Mouse (Mus musculus) embryonic facial prominence, embryonic 13.5 days (tissue): ENCODE measurements around the gene Epha6. TPM values are rescaled to one million over a fixed set of nuclear protein-coding genes. Genes with fewer than 3 reads are reported as not detected.

Source experiments
- ATAC-seq: fragments of 200-750 bp; cut with Nextera tagmentation; 2 replicates; pipeline ENCODE4 v1.8.0; 2017; ENCODE audit warnings: low read depth; ENCODE audit not compliant: insufficient number of reproducible peaks, insufficient read depth, low FRiP score, low TSS enrichment
- H3K27ac ChIP-seq: fragments of 300-500 bp; sonication (generic); 2 replicates; pipeline ENCODE4 v1.5.1; 2015; ENCODE audit warnings: moderate library complexity, mild to moderate bottlenecking, inconsistent platforms
- H3K27me3 ChIP-seq: fragments of 300-500 bp; sonication (generic); 2 replicates; pipeline ENCODE4 v1.6.1; 2015; ENCODE audit warnings: mild to moderate bottlenecking, inconsistent platforms
- H3K36me3 ChIP-seq: fragments of 300-500 bp; sonication (generic); 2 replicates; pipeline ENCODE4 v1.6.1; 2015; ENCODE audit warnings: mild to moderate bottlenecking, inconsistent platforms
- H3K4me1 ChIP-seq: fragments of 300-500 bp; sonication (generic); 2 replicates; pipeline ENCODE4 v1.6.1; 2015; ENCODE audit warnings: inconsistent platforms
- H3K4me2 ChIP-seq: fragments of 300-500 bp; sonication (generic); 2 replicates; pipeline ENCODE4 v1.6.1; 2015; ENCODE audit warnings: moderate library complexity, mild to moderate bottlenecking, inconsistent platforms
- H3K4me3 ChIP-seq: fragments of 300-500 bp; sonication (generic); 2 replicates; pipeline ENCODE4 v1.5.1; 2015; ENCODE audit warnings: mild to moderate bottlenecking, inconsistent platforms
- H3K9ac ChIP-seq: fragments of 300-500 bp; sonication (generic); 2 replicates; pipeline ENCODE4 v1.6.1; 2015; ENCODE audit warnings: mild to moderate bottlenecking, inconsistent platforms
- H3K9me3 ChIP-seq: fragments of 300-500 bp; sonication (generic); 2 replicates; pipeline ENCODE4 v1.6.1; 2016; ENCODE audit warnings: inconsistent platforms
- WGBS: fragments of 180-500 bp; shearing (Covaris S2); methylation state at CpG from one replicate; pipeline ENCODE4 v1.1.7; 2015; ENCODE audit warnings: mixed read lengths; 5-methylcytosine and 5-hydroxymethylcytosine counted together
- polyA plus RNA-seq: library from polyadenylated mRNA; unstranded; fragments of >200 nt; fragmentation: Nextera tagmentation; extraction: Ambion mirVana; gene quantifications from 2 replicates; pipeline ENCODE4 v1.2.1, GENCODE M21; 2015

The Epha6 gene
- polyA plus RNA-seq, 1 experiment from 2014 or later = 0.76 TPM

DNA sequence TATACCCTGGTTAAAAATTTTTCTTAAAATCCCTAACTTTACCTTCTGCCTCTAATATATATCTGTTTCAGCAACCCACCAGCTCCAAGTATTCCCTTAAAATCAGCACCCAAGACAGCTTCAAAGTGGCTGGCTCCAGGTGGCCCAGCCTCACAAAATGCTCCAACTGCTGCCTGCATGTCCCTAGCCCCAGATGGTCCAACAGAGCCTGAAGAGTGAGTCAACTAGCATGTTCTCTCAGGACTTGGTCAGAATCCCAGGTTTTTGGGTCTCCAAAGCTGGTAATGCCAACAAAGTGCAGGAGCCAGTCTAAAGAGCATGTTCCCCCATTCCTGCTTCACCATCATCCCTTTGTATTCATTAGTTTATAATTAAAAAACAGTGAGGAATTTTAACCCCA is 129.6 kb downstream of the Epha6 start:
- H3K9me3 ChIP-seq = no peaks in the 10 kb centered on the region
- H3K4me2 ChIP-seq = no peak overlapping the region
- no peaks in the 10 kb centered on the region for H3K4me1 ChIP-seq
- H3K36me3 ChIP-seq = no peaks in the 10 kb centered on the region
- no peak overlapping the region for H3K4me3 ChIP-seq
- no peak overlapping the region for H3K9ac ChIP-seq
- H3K27me3 ChIP-seq = no peaks in the 10 kb centered on the region
- H3K27ac ChIP-seq = no peak overlapping the region
- ATAC-seq = no peak

DNA sequence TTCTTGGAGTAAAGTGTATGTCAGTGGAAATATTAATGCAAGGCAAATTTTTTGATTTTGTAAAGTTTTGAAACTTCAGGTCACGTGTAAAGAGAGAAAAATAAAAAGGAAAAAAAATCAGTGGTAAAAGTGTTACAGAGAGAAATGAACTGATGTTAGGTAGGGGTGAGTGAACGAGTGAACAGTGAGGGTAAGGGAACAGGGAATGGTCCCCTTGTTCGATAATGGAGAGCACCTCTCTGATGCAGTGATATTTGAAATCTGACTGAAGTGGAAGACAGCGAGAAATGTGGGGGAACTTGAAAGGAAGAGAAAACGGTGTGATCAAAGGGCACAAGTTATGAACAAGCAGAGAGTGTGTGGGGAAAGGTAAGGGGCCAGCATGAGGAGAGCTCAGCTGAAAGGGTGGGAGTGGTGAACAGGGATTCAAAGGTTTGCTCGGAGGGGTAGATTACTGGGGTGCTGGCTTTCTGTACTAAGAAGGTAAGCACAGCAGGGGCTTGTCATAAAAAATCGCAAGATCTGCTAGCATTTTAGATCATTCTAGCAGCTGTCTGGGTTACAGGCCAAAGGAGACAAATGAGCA is 137.0 kb downstream of the Epha6 start:
- Histone ChIP-seq H3K27ac (no peak overlapping the region), H3K4me3 (no peak overlapping the region), H3K9me3 (no peaks in the 10 kb centered on the region), H3K4me2 (no peak overlapping the region), H3K9ac (no peak overlapping the region), H3K4me1 (no peaks in the 10 kb centered on the region), H3K27me3 (no peaks in the 10 kb centered on the region), H3K36me3 (no peaks in the 10 kb centered on the region)
- 73% methylated on average over 7 of the region's 7 CpGs for WGBS
- ATAC-seq = no peak

DNA sequence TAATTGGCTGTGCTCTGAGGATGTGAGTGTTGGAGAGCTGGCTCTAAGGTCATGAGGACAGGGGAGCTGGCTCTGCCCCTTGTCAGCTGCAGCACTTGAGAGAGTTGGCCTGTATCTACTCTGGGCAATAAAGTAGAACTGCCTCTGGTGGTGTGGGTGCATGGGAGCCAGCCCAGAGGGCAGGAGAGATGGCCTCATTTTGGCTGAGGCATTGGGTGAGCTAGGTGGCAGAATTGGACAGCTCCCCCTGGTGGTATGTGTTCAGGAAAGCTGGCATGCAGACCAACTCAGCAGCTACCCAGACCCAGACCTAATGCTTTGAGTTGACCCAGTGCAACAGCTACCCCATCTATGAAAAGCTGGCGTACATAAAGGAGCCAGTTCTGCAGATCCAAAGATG is 170.0 kb downstream of the Epha6 start:
- 77% methylated on average over 1 of the region's 1 CpGs for WGBS
- Histone ChIP-seq H3K27ac (no peak overlapping the region), H3K9me3 (no peaks in the 10 kb centered on the region), H3K4me2 (no peak overlapping the region), H3K9ac (no peak overlapping the region), H3K36me3 (no peaks in the 10 kb centered on the region), H3K4me1 (no peaks in the 10 kb centered on the region), H3K27me3 (no peaks in the 10 kb centered on the region), H3K4me3 (no peak overlapping the region)
- ATAC-seq = no peak

DNA sequence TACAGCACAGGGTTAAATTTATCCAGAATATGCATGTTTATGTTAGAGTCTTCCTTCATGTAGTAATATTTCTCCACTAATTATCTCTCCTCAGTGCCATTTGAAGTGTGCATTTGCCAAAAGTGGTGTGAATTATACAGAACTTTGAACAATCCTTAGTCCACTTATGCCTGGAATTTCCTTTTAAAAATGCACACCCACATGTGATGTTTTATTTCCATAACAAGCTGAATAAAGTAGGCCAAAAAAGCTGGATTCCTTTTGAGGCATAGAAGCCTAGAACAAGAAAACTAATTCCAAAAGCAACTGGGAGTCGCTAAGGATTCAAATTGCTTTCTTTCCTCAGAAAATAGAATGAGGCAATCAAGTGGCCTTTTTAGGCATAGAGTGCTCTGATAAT is 171.1 kb downstream of the Epha6 start:
- no peaks in the 10 kb centered on the region for H3K9me3 ChIP-seq

DNA sequence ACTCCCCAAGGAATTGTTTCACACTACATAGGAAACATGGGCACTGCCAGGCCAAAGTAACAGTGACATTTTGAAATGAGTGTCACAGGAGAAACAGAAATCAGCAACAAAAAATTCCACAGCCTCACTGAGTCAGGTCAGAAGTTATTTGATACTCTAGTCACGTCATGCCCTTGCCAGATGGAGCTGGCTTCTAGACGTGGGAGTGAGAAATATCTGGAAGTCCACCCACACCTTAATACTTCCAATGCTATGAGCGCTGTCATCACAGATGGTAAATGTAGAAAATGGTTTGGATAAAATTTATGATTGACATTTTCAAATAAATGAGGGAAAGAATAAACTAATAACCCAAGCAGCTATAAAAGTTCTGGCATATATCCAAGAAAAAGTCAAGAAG is 210.0 kb downstream of the Epha6 start:
- no peaks in the 10 kb centered on the region for H3K4me1 ChIP-seq
- H3K27ac ChIP-seq = no peak overlapping the region
- no peaks in the 10 kb centered on the region for H3K9me3 ChIP-seq
- H3K4me2 ChIP-seq = no peak overlapping the region
- no peak for ATAC-seq
- H3K4me3 ChIP-seq = no peak overlapping the region
- H3K27me3 ChIP-seq = no peaks in the 10 kb centered on the region
- H3K36me3 ChIP-seq = no peaks in the 10 kb centered on the region
- H3K9ac ChIP-seq = no peak overlapping the region
- WGBS = 48% methylated on average over 3 of the region's 3 CpGs

More for the DNA sequence above, 171.1 kb downstream of the Epha6 start:
- Histone ChIP-seq H3K4me3 (no peak overlapping the region), H3K9ac (no peak overlapping the region), H3K36me3 (no peaks in the 10 kb centered on the region), H3K27me3 (no peaks in the 10 kb centered on the region), H3K4me2 (no peak overlapping the region), H3K27ac (no peak overlapping the region), H3K4me1 (no peaks in the 10 kb centered on the region)
- ATAC-seq = no peak
- WGBS = 72% methylated on average over 1 of the region's 1 CpGs

DNA sequence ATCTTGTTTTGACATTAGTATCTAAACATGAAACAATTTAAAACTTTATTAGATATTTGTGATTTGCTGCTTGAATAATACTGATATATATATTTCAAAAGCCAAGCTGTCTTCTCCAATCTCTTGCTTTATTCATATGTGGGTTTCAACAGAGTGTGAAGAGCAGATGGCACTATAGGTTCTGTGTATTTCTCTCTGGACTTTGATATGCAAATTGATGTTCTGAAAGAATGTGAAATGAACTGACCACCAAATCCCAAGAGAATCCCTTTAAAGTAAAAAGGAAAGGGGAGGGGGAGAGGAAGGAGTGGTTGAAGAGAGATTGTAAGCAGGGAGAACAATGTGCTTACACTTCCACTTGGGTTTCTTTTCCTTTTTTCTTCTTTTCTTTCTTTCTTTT is 212.4 kb downstream of the Epha6 start:
- no peaks in the 10 kb centered on the region for H3K27me3 ChIP-seq
- H3K4me2 ChIP-seq = no peak overlapping the region
- H3K36me3 ChIP-seq = no peaks in the 10 kb centered on the region
- no peak overlapping the region for H3K27ac ChIP-seq
- no peak for ATAC-seq
- H3K4me1 ChIP-seq = no peaks in the 10 kb centered on the region
- H3K9me3 ChIP-seq = no peaks in the 10 kb centered on the region
- H3K9ac ChIP-seq = no peak overlapping the region
- H3K4me3 ChIP-seq = no peak overlapping the region

DNA sequence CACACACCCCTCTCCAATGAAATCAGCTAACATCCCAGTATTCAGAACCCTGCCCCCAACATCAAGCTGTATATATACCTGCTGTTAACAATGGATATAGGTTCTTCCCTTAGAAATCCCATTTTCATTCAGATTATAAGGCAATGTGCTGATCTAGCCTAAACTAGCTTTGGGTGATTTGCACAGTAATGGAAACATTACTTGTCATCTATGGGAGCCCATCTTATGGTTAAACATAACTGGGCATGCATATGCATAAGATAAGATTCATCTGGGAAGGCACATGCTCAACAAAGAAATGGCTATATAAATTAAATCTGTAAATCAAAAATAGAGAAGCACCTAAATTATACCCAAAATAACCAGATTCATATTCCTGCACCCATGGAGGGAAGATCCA is 230.2 kb downstream of the Epha6 start:
- Histone ChIP-seq H3K4me2 (no peak overlapping the region), H3K27me3 (no peaks in the 10 kb centered on the region), H3K4me3 (no peak overlapping the region), H3K4me1 (no peaks in the 10 kb centered on the region), H3K9ac (no peak overlapping the region), H3K9me3 (no peaks in the 10 kb centered on the region), H3K27ac (no peak overlapping the region), H3K36me3 (no peaks in the 10 kb centered on the region)
- no peak for ATAC-seq

DNA sequence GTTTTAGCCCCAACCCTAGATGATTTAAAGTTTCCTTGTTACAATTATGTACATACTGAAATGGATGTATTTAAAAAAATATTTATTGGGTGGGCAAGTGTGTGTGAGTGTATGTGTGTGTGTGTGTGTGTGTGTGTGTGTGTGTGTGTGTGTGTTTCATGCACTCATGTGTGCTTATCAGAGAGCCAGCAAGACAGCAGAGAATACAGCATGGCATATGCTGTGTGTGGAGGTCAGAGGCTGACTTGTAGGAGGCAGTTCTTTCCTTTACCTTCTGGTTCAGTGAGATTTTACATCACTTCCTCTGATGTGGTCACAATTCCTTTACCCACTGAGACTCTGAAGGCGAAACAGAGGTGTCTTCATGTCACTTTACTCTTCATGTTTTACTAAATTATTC is 321.4 kb downstream of the Epha6 start:
- H3K27ac ChIP-seq = no peak overlapping the region
- H3K4me3 ChIP-seq = no peak overlapping the region
- H3K27me3 ChIP-seq = no peaks in the 10 kb centered on the region
- no peak overlapping the region for H3K9ac ChIP-seq
- no peak overlapping the region for H3K4me2 ChIP-seq
- H3K4me1 ChIP-seq = no peaks in the 10 kb centered on the region
- no peaks in the 10 kb centered on the region for H3K9me3 ChIP-seq
- H3K36me3 ChIP-seq = no peaks in the 10 kb centered on the region
- 76% methylated on average over 1 of the region's 1 CpGs for WGBS
- no peak for ATAC-seq

DNA sequence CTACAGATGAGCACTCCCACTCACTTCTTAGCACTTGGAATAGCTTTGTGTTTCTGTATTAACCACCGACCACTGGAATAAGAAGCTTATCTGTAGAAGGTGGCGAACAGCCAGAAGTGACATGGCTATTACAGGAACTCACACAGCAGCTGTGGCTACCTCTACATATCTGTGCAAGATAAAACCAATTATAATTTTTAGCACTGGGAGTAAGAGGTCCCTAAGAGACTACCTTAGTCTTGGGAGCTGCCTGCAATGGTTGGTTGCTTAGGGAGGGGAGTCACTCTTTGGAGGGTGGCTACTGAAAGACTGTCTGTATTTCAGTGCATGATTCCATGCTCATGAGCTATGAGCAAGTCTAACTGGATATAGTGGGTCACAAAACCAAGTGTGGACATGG is 331.2 kb downstream of the Epha6 start:
- Histone ChIP-seq H3K27ac (no peak overlapping the region), H3K4me3 (no peak overlapping the region), H3K27me3 (no peaks in the 10 kb centered on the region), H3K4me2 (no peak overlapping the region), H3K9ac (no peak overlapping the region), H3K36me3 (no peaks in the 10 kb centered on the region), H3K9me3 (no peaks in the 10 kb centered on the region), H3K4me1 (no peaks in the 10 kb centered on the region)
- no peak for ATAC-seq
- WGBS = 74% methylated on average over 2 of the region's 2 CpGs

DNA sequence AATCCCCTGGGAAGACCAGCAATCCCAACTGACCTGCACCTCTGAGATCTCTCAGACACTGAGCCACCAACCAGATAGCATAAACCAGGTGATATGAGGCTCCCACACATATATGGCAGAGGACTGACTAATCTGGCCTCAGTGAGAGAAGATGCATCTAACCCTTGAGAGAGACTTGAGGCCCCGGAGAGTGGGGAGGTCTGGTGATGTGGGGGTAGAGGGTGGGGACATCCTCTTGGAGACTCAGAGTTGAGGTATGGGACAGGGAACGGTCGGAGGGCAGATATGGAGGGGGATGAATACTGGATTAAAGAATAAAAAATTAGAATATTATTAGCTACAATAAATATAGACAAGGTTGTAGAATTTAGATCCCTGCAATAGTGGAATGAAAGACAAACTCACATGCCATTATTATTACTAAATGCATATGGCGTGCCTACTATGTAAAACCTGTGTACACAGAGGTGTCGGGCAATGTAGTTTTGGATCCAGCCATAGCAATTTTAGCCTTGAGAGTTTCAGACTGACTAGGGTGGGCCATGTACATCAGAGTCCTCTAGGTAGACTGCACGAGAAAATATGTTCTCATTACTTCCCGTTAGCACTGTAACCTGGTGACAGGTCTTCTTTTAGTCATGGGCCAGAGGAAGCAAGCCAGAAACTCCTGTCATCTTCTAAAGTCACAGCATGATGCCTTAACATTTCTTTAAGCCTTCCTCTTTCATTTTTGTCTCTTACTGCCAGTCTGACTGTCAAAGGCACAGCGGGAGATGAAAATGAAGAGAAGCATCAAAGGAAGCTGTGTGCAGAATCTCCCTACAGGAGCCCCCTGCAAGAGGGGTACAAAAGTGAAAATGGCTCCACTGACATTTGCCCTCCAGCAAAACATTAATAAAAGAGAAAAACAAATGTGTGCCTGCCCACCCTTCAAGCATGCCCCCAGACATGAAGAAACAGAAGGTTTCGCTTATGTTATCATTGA is 338.7 kb downstream of the Epha6 start:
- H3K36me3 ChIP-seq = no peaks in the 10 kb centered on the region
- no peak overlapping the region for H3K9ac ChIP-seq
- H3K4me2 ChIP-seq = no peak overlapping the region
- H3K27me3 ChIP-seq = no peaks in the 10 kb centered on the region
- H3K27ac ChIP-seq = no peak overlapping the region
- ATAC-seq = no peak
- no peaks in the 10 kb centered on the region for H3K9me3 ChIP-seq
- no peak overlapping the region for H3K4me3 ChIP-seq
- H3K4me1 ChIP-seq = no peaks in the 10 kb centered on the region
- 73% methylated on average over 9 of the region's 9 CpGs for WGBS

DNA sequence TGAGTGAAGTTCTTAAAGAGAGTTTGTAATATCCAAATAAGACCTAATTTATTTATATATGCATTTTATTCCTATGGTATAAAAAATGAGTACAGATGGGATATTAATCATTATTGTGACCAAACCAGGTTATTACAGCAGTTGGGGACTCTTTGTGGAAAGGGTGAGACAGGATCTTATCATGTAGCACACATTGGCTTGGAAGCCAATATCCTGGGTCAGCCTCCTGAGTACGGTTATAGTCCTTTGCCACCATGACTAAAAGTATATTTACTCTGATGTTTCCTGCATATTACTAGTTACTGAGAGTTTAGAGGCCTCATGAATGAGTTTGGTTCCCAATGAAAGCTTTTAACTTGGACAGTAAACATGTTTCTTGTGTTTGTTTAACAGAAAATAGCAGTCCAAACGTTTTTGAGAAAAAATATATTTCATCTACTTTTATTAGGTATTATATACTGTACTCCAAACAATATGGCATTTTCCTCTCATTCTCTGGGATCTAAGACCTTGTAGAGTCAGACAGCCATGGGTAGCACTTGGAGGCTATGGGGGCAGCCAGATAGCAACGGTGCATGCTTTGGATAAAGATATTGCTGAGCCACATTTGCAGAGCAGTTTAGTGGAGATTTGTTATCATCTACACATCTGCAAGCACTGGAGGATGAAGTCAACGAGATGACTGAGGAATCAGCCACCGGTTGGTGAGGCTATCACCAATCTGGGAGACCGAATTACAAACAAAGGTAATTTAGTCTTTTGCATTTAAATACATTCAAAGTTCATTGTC is 340.4 kb downstream of the Epha6 start:
- H3K27me3 ChIP-seq = no peaks in the 10 kb centered on the region
- no peak for ATAC-seq
- no peaks in the 10 kb centered on the region for H3K4me1 ChIP-seq
- H3K9ac ChIP-seq = no peak overlapping the region
- H3K36me3 ChIP-seq = no peaks in the 10 kb centered on the region
- no peak overlapping the region for H3K4me2 ChIP-seq
- no peak overlapping the region for H3K27ac ChIP-seq
- H3K9me3 ChIP-seq = no peaks in the 10 kb centered on the region
- 78% methylated on average over 6 of the region's 6 CpGs for WGBS
- H3K4me3 ChIP-seq = no peak overlapping the region
